In the genomic region with DNA sequence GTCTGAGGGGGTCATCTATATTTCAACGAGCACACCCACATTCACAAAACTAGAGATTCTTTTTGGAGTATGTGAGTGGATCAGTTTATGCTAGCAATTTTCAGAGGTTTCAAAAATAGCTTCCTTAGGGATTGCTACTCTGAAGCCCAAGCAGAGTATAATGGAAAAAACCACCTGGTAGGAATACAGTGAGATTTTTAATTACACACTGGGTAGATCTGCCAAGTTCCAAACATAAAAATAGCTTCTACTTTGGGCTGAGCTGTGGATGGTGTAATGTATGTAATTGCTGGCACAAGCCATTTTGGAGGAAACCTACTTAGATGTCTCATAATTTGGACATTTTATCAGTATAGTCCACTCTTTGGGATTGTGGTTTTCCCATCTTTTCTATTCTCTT, we compare ENCODE assay signal across 23 mouse cellular contexts. TPM values are rescaled to one million over a fixed set of nuclear protein-coding genes. Genes with fewer than 3 reads are reported as not detected.
DNase-seq lines count a peak whose midpoint lies in the region; ATAC-seq and TF ChIP-seq lines count a peak whose summit lies in the region.
"Had no signal": no experiment of that assay in that cellular context is flagged by ENCODE, and none has a peak within 500 bp of the region (broad histone marks: within the 10 kb centered on the region; RNA-seq: fewer than 3 reads in every experiment).

No protein-coding gene starts in this region.

- H3K36me3 ChIP-seq in embryonic facial prominence, embryonic 14.5 days (ENCODE audit: control insufficient read depth, insufficient read depth, low read length), result no peaks in the 10 kb centered on the region
- H3K36me3 ChIP-seq in embryonic facial prominence, embryonic 10.5 days (replicated peaks), result no peaks in the 10 kb centered on the region
- H3K36me3 ChIP-seq in limb, embryonic 15.5 days, result no peaks in the 10 kb centered on the region
- H3K36me3 ChIP-seq in limb, embryonic 10.5 days, result no peaks in the 10 kb centered on the region
- H3K36me3 ChIP-seq: embryonic facial prominence, embryonic 12.5 days; forebrain, embryonic 12.5 days; heart, embryonic 13.5 days; hindbrain, embryonic 15.5 days had no signal

- TF ChIP-seq CTCF in left cerebral cortex, adult 2 months (IDR thresholded peaks at IDR 0.05), result no peak

- 91% methylated on average over 1 of the region's 1 CpGs for WGBS in embryonic facial prominence, embryonic 14.5 days
- 94% methylated on average over 1 of the region's 1 CpGs for WGBS in embryonic facial prominence, embryonic 10.5 days
- 67% methylated on average over 1 of the region's 1 CpGs for WGBS in limb, embryonic 15.5 days
- 98% methylated on average over 1 of the region's 1 CpGs for WGBS in limb, embryonic 10.5 days

- no peak overlapping the region for H3K9ac ChIP-seq in embryonic facial prominence, embryonic 14.5 days (ENCODE audit: low read depth, low read length)
- no peak overlapping the region for H3K9ac ChIP-seq in limb, embryonic 15.5 days
- H3K9ac ChIP-seq: embryonic facial prominence, embryonic 12.5 days; forebrain, embryonic 12.5 days; heart, embryonic 13.5 days; hindbrain, embryonic 15.5 days had no signal

- no peak overlapping the region for H3K4me3 ChIP-seq in embryonic facial prominence, embryonic 14.5 days (ENCODE audit: low read depth, low read length)
- no peak overlapping the region for H3K4me3 ChIP-seq in embryonic facial prominence, embryonic 10.5 days
- no peak overlapping the region for H3K4me3 ChIP-seq in left cerebral cortex, adult 2 months
- H3K4me3 ChIP-seq in limb, embryonic 15.5 days, result no peak overlapping the region
- no peak overlapping the region for H3K4me3 ChIP-seq in limb, embryonic 10.5 days
- H3K4me3 ChIP-seq: embryonic facial prominence, embryonic 12.5 days; forebrain, embryonic 12.5 days; gastrocnemius, adult 2 months; heart, embryonic 13.5 days; hindbrain, embryonic 15.5 days had no signal

- no peaks in the 10 kb centered on the region for H3K9me3 ChIP-seq in embryonic facial prominence, embryonic 14.5 days (ENCODE audit: control insufficient read depth, low read length)
- no peaks in the 10 kb centered on the region for H3K9me3 ChIP-seq in embryonic facial prominence, embryonic 10.5 days
- H3K9me3 ChIP-seq in limb, embryonic 15.5 days, result no peaks in the 10 kb centered on the region
- H3K9me3 ChIP-seq in limb, embryonic 10.5 days (replicated peaks), result no peaks in the 10 kb centered on the region
- H3K9me3 ChIP-seq: embryonic facial prominence, embryonic 12.5 days; forebrain, embryonic 12.5 days; heart, embryonic 13.5 days; hindbrain, embryonic 15.5 days had no signal

- no peak overlapping the region for H3K4me2 ChIP-seq in embryonic facial prominence, embryonic 14.5 days (ENCODE audit: low read depth, low read length)
- no peak overlapping the region for H3K4me2 ChIP-seq in limb, embryonic 15.5 days
- H3K4me2 ChIP-seq: embryonic facial prominence, embryonic 12.5 days; forebrain, embryonic 12.5 days; heart, embryonic 13.5 days; hindbrain, embryonic 15.5 days had no signal

- no peaks in the 10 kb centered on the region for H3K27me3 ChIP-seq in embryonic facial prominence, embryonic 14.5 days (replicated peaks; ENCODE audit: control insufficient read depth, insufficient read depth, low read length)
- no peaks in the 10 kb centered on the region for H3K27me3 ChIP-seq in embryonic facial prominence, embryonic 10.5 days (replicated peaks; ENCODE audit: low read depth, poor library complexity, severe bottlenecking)
- no peaks in the 10 kb centered on the region for H3K27me3 ChIP-seq in limb, embryonic 15.5 days
- H3K27me3 ChIP-seq in limb, embryonic 10.5 days (ENCODE audit: low read depth, poor library complexity, severe bottlenecking), result no peaks in the 10 kb centered on the region
- H3K27me3 ChIP-seq: CH12.LX; embryonic facial prominence, embryonic 12.5 days; forebrain, embryonic 12.5 days; heart, embryonic 13.5 days; hindbrain, embryonic 15.5 days had no signal

- H3K4me1 ChIP-seq in embryonic facial prominence, embryonic 14.5 days (ENCODE audit: control insufficient read depth, insufficient read depth, low read length), result no peaks in the 10 kb centered on the region
- H3K4me1 ChIP-seq in embryonic facial prominence, embryonic 10.5 days, result no peaks in the 10 kb centered on the region
- H3K4me1 ChIP-seq in limb, embryonic 15.5 days, result no peaks in the 10 kb centered on the region
- H3K4me1 ChIP-seq in limb, embryonic 10.5 days, result no peaks in the 10 kb centered on the region
- H3K4me1 ChIP-seq: embryonic facial prominence, embryonic 12.5 days; forebrain, embryonic 12.5 days; heart, embryonic 13.5 days; hindbrain, embryonic 15.5 days had no signal

- DNase-seq in embryonic facial prominence, embryonic 14.5 days (ENCODE audit: low spot score), result peak; percentile 29
- no peak for DNase-seq in embryonic facial prominence, embryonic 10.5 days (ENCODE audit: low spot score)
- peak; percentile 22 for DNase-seq in left cerebral cortex, adult 11 months (ENCODE audit: low spot score)
- no peak for DNase-seq in left cerebral cortex, adult 2 months (ENCODE audit: extremely low spot score in 1 of 2, low spot score in 2 of 2)
- no peak for DNase-seq in limb, embryonic 10.5 days (ENCODE audit: low spot score)
- no peak for DNase-seq in ovary, postnatal 14 days (ENCODE audit: low spot score)
- DNase-seq: adrenal gland, adult 2 months; adrenal gland, postnatal 25 days; cerebellum, adult 11-12 months; cerebellum, postnatal 10 days; embryo, embryonic 11 days; gastrocnemius, adult 2 months; gastrocnemius, postnatal 25 days; heart, postnatal 36 days had no signal

- no peak overlapping the region for H3K27ac ChIP-seq in embryonic facial prominence, embryonic 14.5 days (replicated peaks; ENCODE audit: low read depth, low read length)
- no peak overlapping the region for H3K27ac ChIP-seq in embryonic facial prominence, embryonic 10.5 days (replicated peaks)
- H3K27ac ChIP-seq in left cerebral cortex, adult 2 months, result no peak overlapping the region
- H3K27ac ChIP-seq in limb, embryonic 15.5 days, result peak overlapping the region; percentile 22; the same call in 1 of the 2 replicates
- no peak overlapping the region for H3K27ac ChIP-seq in limb, embryonic 10.5 days
- H3K27ac ChIP-seq: embryonic facial prominence, embryonic 12.5 days; forebrain, embryonic 12.5 days; gastrocnemius, adult 2 months; heart, embryonic 13.5 days; hindbrain, embryonic 15.5 days had no signal

- ATAC-seq in embryonic facial prominence, embryonic 14.5 days (ENCODE audit: low read depth), result peak; percentile 50; the same call in 1 of the 2 replicates
- ATAC-seq in limb, embryonic 15.5 days (ENCODE audit: insufficient number of reproducible peaks, low FRiP score, low TSS enrichment, low read depth), result peak; percentile 74; the same call in 1 of the 2 replicates
- ATAC-seq: intestine, embryonic 16.5 days had no signal

- intact Hi-C loops in left cerebral cortex, adult 2 months (cut with DNase I), result no loop called here

RNA-seq across cellular contexts. Expression of a gene that starts 11.7 kb away (rescaled TPM):
- polyA plus RNA-seq in embryonic facial prominence, embryonic 14.5 days (2014; fragmentation: Nextera tagmentation; extraction: Ambion mirVana), result 1.7 and 2.2 TPM in 2 replicates
- 0.23 and 0.67 TPM in 2 replicates for polyA plus RNA-seq in embryonic facial prominence, embryonic 10.5 days (2016; fragmentation: Nextera tagmentation; extraction: Ambion mirVana)
- under 1 TPM in 1 of 2 experiments, not detected in 1; 0.42 TPM for total RNA-seq in left cerebral cortex, adult 2 months (2021)
- 0.67 and 1.4 TPM in 2 replicates for polyA plus RNA-seq in limb, embryonic 15.5 days (2015; fragmentation: Nextera tagmentation; extraction: Ambion mirVana)
- polyA plus RNA-seq in limb, embryonic 10.5 days (2016; fragmentation: Nextera tagmentation; extraction: Ambion mirVana), result 0.40 and 0.53 TPM in 2 replicates
- total RNA-seq: adrenal gland, adult 2 months; adrenal gland, postnatal 25 days; CH12.LX; gastrocnemius, adult 2 months; gastrocnemius, postnatal 25 days; heart, adult 8-10 months; heart, postnatal 36 days had no signal
- polyA plus RNA-seq: adrenal gland, adult 2 months; heart, embryonic 13.5 days; heart, postnatal 0 days had no signal

RNA-seq across cellular contexts. Expression of a gene that starts 26.9 kb away (rescaled TPM):
- polyA plus RNA-seq in embryonic facial prominence, embryonic 14.5 days (2014; fragmentation: Nextera tagmentation; extraction: Ambion mirVana), result 54.9 and 62.5 TPM in 2 replicates
- polyA plus RNA-seq in embryonic facial prominence, embryonic 10.5 days (2016; fragmentation: Nextera tagmentation; extraction: Ambion mirVana), result 58.3 and 59.8 TPM in 2 replicates
- 10 to 100 TPM; 63.8 to 76.9 TPM for total RNA-seq in left cerebral cortex, adult 2 months (2021)
- polyA plus RNA-seq in limb, embryonic 15.5 days (2015; fragmentation: Nextera tagmentation; extraction: Ambion mirVana), result 51.2 and 52.1 TPM in 2 replicates
- polyA plus RNA-seq in limb, embryonic 10.5 days (2016; fragmentation: Nextera tagmentation; extraction: Ambion mirVana), result 58.0 and 63.7 TPM in 2 replicates

Comparison
In these comparisons a context has a peak if more than half of its experiments do, and no peak if none do; other contexts are left out.
1. DNase-seq: peak in embryonic facial prominence, embryonic 14.5 days (single experiment) and left cerebral cortex, adult 11 months (single experiment); none in embryonic facial prominence, embryonic 10.5 days (single experiment), left cerebral cortex, adult 2 months (0 of 2), limb, embryonic 10.5 days (single experiment) and ovary, postnatal 14 days (single experiment).